Mouse (Mus musculus) embryo, embryonic 10.5 days (tissue): ENCODE measurements around the gene Maml3.

Experiments
- DNase-seq: peaks from one replicate; pipeline ENCODE4 v3.0.0-alpha.2; 2015; ENCODE audit warnings: low spot score

Gene Maml3

DNA sequence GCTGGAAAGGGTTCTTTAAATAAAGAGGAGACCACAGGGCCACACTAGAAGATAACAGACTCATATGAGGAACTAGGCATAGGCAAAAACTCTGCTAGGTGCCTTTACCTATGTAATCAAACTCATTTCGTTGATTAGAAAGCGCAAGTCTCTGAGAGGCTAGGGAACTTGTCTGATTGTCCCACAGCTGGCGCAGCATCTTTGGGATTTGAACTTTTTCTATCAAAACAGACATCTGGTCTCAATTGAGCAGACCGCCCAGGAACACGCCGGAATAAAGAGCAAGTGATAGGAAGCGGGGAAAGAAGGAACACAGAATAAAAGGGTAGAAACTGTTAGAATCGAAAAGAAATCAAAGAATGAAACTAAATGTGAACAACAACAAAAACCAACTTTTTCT is 401.4 kb downstream of the Maml3 start:
- DNase-seq: peak; percentile 53

DNA sequence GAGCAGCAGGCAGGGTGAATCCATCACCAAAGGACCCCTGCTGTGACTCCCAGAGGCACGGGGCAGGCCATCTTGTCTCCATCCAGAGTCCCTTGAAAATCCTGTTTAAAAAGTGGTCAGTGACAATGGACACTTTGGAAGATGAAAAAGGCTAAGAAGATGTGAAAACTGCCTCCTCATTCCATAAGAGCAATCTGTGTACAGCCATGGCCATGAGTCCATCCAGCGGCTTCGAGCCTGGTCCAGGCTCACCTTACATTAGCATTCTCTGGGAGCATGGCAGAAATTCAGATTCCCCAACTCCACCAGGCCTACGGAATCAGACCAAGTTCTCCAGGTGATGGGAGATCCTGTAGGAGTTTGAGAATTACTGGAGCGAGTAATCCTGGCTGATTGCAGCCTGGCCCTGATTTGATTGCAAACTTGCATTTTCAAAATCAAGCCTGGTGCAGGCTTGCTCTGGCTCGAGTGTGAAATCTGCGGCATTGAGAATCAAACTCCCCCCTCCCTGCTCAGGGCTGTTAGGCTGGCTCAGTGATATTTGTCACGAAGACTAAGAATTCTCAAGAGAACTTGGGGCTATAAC is 402.1 kb downstream of the Maml3 start:
- DNase-seq: no peak

GRCm38 (mm10) chr3:51701950-51702349 is 402.9 kb downstream of the Maml3 start:
- DNase-seq: peak; percentile 68

DNA sequence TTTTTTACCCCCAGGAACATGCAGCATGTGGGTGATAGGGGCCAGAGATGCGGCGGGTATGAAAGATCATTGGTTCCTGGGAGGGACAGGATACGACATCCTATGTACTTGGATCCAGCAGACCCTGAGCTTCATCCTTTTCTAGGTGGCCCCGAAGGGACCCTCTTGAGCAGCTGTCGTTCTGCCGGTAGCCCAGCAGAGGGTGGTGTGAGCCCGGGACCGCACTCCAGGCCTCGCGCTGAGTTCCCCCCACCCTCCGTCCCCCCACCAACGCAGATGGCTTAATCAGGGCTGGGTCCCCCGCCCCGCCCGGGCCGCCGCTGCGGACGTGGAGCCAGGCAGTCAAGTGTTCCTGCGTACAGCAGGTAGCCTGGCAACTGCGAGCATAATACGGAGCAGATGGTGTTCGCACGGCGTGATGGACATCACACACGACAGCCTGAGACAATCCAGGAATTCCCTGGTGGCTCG is 403.6 kb downstream of the Maml3 start:
- peak; percentile 94 for DNase-seq

- DNase-seq: no peak
Observed at GRCm38 (mm10) chr3:51700731-51701280, 404.1 kb downstream of the Maml3 start.

GRCm38 (mm10) chr3:51700123-51700522 is 404.8 kb downstream of the Maml3 start:
- DNase-seq: no peak

- DNase-seq: no peak
Observed at GRCm38 (mm10) chr3:51697931-51698330, 406.9 kb downstream of the Maml3 start.

- DNase-seq: no peak
Observed at GRCm38 (mm10) chr3:51695713-51696112, 409.2 kb downstream of the Maml3 start.

DNA sequence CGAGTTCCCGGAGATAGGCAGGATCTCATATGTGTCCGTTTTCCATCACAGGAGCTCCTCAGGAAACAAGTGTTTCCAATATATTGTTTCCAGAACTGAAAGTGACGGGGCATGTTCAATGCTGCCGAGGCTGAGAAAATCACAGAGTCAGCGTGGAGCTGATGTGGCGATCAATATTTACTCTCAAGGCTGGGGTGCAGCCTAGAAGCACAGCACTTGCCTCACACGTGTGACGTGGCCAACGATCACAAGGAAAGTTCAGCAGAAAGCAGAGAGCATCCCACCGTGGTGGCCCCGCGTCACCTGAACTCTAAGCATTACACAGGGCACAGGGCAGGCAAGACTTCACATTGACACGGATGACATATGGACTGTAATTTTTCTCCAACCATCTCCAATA is 410.3 kb downstream of the Maml3 start:
- DNase-seq: no peak

DNA sequence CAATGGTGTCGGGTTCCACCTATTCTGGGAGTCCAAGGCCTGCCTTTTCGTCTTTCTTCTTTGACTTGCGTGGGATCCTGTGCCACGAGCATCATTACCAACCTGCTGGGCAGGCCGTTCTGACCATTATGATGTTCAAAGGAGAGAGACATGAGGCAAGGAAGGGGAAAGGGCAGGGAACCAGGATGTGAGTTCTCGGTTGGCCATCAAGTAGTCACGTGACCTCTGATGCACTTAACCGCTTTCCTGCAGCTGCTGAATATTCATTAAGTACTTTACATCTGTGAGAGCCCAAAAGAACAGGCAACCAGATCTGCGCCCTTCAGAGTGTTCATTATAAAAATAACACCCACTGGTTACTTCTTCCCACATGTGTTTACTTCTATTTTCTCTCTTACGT is 411.7 kb downstream of the Maml3 start:
- DNase-seq: no peak

GRCm38 (mm10) chr3:51688725-51689124 is 416.2 kb downstream of the Maml3 start:
- DNase-seq: no peak

- no peak for DNase-seq
Observed at GRCm38 (mm10) chr3:51686791-51687190, 418.1 kb downstream of the Maml3 start.

GRCm38 (mm10) chr3:51686316-51686715 is 418.6 kb downstream of the Maml3 start:
- DNase-seq: no peak

- DNase-seq: no peak
Observed at GRCm38 (mm10) chr3:51685539-51685938, 419.3 kb downstream of the Maml3 start.

DNA sequence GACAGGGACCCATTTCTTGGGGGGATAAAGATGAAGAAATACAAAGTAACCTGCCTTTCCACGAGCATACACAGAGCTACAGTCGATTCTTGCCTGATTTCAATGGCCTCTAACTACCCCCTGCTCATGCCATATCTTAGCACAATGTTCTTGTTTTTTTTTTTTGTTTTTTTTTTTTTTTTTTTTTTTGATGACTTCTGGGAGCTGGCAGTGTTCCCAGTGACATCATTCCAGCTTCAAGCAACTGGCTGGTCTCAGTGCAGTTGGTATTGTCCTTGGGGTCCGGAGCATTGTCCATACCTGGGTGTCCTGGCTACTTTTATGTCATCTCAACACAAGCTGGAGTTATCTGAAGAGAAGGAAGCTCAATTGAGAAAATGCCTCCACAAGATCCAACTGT is 429.9 kb downstream of the Maml3 start:
- no peak for DNase-seq

DNA sequence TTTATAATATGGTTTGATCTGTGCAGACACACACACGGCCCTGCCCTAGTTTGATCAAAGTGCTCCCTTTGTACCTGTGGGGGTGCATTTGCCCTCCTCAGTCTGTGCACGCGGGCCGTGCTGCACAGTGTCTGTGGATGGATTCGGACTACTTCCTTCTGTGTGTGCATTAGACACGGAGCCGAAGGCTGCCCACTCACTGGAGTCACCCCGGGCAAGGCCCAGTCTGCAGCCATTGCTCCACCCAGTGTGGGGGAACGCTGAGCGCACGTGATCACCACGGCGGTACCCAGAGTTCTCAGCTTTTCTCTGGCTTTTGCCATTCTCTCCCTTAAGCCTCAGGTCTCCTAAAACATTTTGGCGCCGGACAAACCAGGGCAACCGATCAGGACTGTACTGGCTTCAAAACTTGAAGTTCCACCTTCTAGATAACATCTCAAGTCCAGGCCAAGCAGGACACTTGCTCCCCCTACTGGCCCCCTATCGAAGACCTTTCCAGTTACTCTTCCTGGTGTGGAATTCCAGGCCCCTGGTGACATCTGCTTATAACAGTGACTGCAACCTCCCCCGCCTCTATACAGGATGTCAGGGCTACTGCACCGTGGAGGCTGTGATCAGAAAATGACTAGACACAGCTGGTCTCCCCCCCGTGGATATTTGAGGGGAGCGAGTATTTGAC is 431.3 kb downstream of the Maml3 start:
- DNase-seq: peak; percentile 72

GRCm38 (mm10) chr3:51672631-51673030 is 432.2 kb downstream of the Maml3 start:
- no peak for DNase-seq

DNA sequence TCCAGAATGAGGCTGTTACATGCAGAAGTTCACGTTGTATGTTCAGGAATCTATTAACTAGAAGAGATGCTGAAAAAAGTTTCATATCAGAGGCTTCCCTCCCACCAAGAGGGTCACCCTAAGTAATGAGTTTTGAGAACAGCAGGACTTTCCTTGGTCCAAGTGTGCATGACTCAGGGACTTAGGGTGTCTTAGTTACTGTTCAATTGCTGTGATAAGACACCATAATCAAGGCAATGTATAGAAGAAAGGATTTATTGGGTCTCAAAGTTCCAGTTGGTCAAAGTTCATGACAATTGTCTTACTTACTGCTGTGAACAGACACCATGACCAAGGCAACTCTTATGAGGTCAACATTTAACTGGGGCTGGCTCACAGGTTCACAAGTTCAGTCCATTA is 433.8 kb downstream of the Maml3 start:
- no peak for DNase-seq

DNA sequence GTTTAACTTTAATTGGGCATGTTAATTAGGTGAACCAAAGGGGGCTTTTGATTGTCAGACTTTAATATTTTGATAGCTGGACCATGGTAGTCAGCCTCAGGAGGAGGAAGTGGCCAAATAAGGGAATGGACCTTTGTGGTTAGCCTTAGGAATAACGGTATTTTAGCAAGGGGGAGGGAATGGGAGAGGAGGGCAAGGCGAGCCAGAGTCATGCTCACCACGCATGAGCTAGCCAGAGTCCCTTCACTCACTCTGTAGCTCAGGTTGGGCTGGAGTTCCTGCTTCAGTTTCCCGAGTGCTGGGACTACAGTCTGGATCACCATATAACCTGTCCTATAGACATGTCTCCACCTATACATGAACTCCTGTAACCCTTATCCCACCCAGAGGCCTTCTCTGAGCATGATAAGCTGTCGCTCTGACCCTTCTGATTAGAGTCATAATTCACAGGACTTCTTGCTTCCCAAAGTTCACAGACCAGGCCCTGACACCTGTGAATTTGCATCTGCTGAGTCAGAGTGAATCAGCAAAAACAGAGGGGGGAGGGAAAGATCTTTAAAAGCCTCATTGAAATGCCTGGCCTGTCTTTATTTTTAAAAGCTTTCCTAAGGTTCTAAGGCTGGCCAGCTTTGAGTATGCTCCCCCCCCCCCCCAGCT is 434.3 kb downstream of the Maml3 start:
- no peak for DNase-seq

GRCm38 (mm10) chr3:51668607-51669006 is 436.3 kb downstream of the Maml3 start:
- peak; percentile 32 for DNase-seq

DNA sequence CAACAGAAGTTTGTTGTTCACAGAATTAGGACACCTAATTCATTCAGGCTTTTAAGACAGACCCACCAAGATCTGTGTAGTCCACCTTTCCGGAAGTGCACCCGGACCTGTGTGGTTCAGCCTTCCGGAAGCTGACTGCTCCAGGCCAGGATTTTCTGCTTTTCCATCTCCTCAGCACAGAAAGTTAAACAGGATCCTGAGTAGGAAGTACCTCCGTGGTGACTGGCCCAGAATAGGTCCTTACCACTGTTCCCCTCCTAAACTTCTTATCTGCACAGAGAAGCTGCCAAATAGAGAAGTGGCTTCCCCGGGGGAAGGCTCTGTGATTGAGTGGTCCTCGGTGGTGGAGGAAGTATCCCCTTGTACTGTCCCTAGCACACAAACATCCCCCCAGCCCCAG is 442.3 kb downstream of the Maml3 start:
- no peak for DNase-seq

GRCm38 (mm10) chr3:51661880-51662550 is 442.9 kb downstream of the Maml3 start:
- DNase-seq: no peak

DNA sequence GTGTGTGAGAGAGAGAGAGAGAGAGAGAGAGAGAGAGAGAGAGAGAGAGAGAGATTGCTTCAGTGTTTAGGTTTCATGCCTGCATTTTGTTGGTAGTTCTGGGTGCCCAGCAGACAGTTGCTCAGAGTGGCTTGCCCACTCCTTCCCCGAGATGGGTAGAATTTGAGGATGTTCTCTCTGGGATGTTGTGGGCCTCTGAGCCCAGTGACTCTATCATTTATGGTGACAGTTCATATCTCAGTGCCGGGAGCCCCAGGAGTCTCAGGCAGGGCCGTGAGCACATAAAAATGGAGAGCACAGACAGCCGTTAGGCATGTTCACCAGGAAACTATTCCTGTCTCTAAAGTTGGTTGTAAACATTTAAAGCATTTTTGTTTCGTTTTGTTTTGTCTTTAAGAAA is 443.5 kb downstream of the Maml3 start:
- DNase-seq: no peak
